Mouse (Mus musculus): ENCODE measurements at regions not wholly inside any gene's neighbourhood (a gene's known extent, or its start where the extent isn't known, plus 50 kb on each side); places are given as distances from the start of the nearest gene placed in this dataset.
"Not testable (repeated sequence)": the region's sequence is repeated elsewhere in the genome, so short reads cannot be mapped to it uniquely, and the experiment has no call there.

- H3K27ac ChIP-seq (replicated peaks) = no peak overlapping the region
- ATAC-seq (ENCODE audit: low read depth) = no peak
- no peaks in the 10 kb centered on the region for H3K36me3 ChIP-seq
- H3K9me3 ChIP-seq = no peaks in the 10 kb centered on the region
- no peaks in the 10 kb centered on the region for H3K27me3 ChIP-seq
- no peak overlapping the region for H3K4me2 ChIP-seq
- no peak overlapping the region for H3K4me3 ChIP-seq
- 93% methylated on average over 1 of the region's 1 CpGs for whole genome bisulfite sequencing
- H3K9ac ChIP-seq = no peak overlapping the region
- no peaks in the 10 kb centered on the region for H3K4me1 ChIP-seq (replicated peaks)
Observed at GRCm38 (mm10) chr19:19945247-19945646, 445.5 kb downstream of the Anxa1 start.

- Histone ChIP-seq H3K27ac (replicated peaks) (no peak overlapping the region), H3K4me2 (no peak overlapping the region), H3K36me3 (no peaks in the 10 kb centered on the region), H3K4me3 (no peak overlapping the region), H3K9me3 (no peaks in the 10 kb centered on the region), H3K4me1 (replicated peaks) (no peaks in the 10 kb centered on the region), H3K9ac (no peak overlapping the region), H3K27me3 (no peaks in the 10 kb centered on the region)
- peak; percentile 53; the same call in 1 of the 2 replicates for ATAC-seq (ENCODE audit: low read depth)
- WGBS = 23% methylated on average over 3 of the region's 3 CpGs
Observed at GRCm38 (mm10) chr19:19942697-19943096, 448.0 kb downstream of the Anxa1 start.

- no peaks in the 10 kb centered on the region for H3K27me3 ChIP-seq
- WGBS = 81% methylated on average over 2 of the region's 2 CpGs
- ATAC-seq (ENCODE audit: low read depth) = no peak
Observed at GRCm38 (mm10) chr19:19921109-19921508, 469.6 kb downstream of the Anxa1 start.

GRCm38 (mm10) chr19:19885933-19886710 lies 504.6 kb downstream of the Anxa1 start:
- H3K9ac ChIP-seq = no peak overlapping the region
- H3K9me3 ChIP-seq = no peaks in the 10 kb centered on the region
- H3K4me3 ChIP-seq = no peak overlapping the region
- WGBS = 77% methylated on average over 8 of the region's 8 CpGs
- H3K4me1 ChIP-seq (replicated peaks) = no peaks in the 10 kb centered on the region
- no peak for ATAC-seq (ENCODE audit: low read depth)
- no peak overlapping the region for H3K4me2 ChIP-seq
- H3K27ac ChIP-seq (replicated peaks) = no peak overlapping the region
- no peaks in the 10 kb centered on the region for H3K27me3 ChIP-seq
- no peaks in the 10 kb centered on the region for H3K36me3 ChIP-seq

More at GRCm38 (mm10) chr19:19921109-19921508, 469.6 kb downstream of the Anxa1 start:
- Histone ChIP-seq H3K4me2 (no peak overlapping the region), H3K36me3 (no peaks in the 10 kb centered on the region), H3K4me1 (replicated peaks) (no peaks in the 10 kb centered on the region), H3K4me3 (no peak overlapping the region), H3K27ac (replicated peaks) (no peak overlapping the region), H3K9ac (no peak overlapping the region), H3K9me3 (no peaks in the 10 kb centered on the region)

GRCm38 (mm10) chr19:19880895-19881294 lies 509.8 kb downstream of the Anxa1 start:
- Histone ChIP-seq H3K4me1 (replicated peaks) (no peaks in the 10 kb centered on the region), H3K4me3 (no peak overlapping the region), H3K9ac (no peak overlapping the region)

GRCm38 (mm10) chr19:19848152-19848551 lies 542.6 kb downstream of the Anxa1 start:
- Histone ChIP-seq H3K4me3 (no peak overlapping the region), H3K27me3 (no peaks in the 10 kb centered on the region), H3K9me3 (no peaks in the 10 kb centered on the region), H3K9ac (no peak overlapping the region), H3K4me1 (replicated peaks) (no peaks in the 10 kb centered on the region), H3K27ac (replicated peaks) (no peak overlapping the region), H3K4me2 (no peak overlapping the region), H3K36me3 (no peaks in the 10 kb centered on the region)
- no peak for ATAC-seq (ENCODE audit: low read depth)
- 83% methylated on average over 4 of the region's 4 CpGs for WGBS

More at GRCm38 (mm10) chr19:19880895-19881294, 509.8 kb downstream of the Anxa1 start:
- Histone ChIP-seq H3K27me3 (no peaks in the 10 kb centered on the region), H3K27ac (replicated peaks) (no peak overlapping the region), H3K9me3 (no peaks in the 10 kb centered on the region), H3K4me2 (no peak overlapping the region), H3K36me3 (no peaks in the 10 kb centered on the region)
- no peak for ATAC-seq (ENCODE audit: low read depth)

GRCm38 (mm10) chr19:19807992-19808391 lies 582.8 kb downstream of the Anxa1 start:
- no peak overlapping the region for H3K4me2 ChIP-seq
- H3K4me1 ChIP-seq (replicated peaks) = no peaks in the 10 kb centered on the region
- no peak overlapping the region for H3K9ac ChIP-seq
- 88% methylated on average over 1 of the region's 1 CpGs for WGBS
- H3K4me3 ChIP-seq = no peak overlapping the region
- no peaks in the 10 kb centered on the region for H3K36me3 ChIP-seq
- ATAC-seq (ENCODE audit: low read depth) = no peak
- H3K27ac ChIP-seq (replicated peaks) = no peak overlapping the region
- no peaks in the 10 kb centered on the region for H3K9me3 ChIP-seq
- no peaks in the 10 kb centered on the region for H3K27me3 ChIP-seq

- no peak for ATAC-seq (ENCODE audit: low read depth)
- H3K4me1 ChIP-seq (replicated peaks) = no peaks in the 10 kb centered on the region
- no peak overlapping the region for H3K9ac ChIP-seq
- H3K4me3 ChIP-seq = no peak overlapping the region
- no peaks in the 10 kb centered on the region for H3K27me3 ChIP-seq
- no peaks in the 10 kb centered on the region for H3K9me3 ChIP-seq
- no peaks in the 10 kb centered on the region for H3K36me3 ChIP-seq
- WGBS = 85% methylated on average over 2 of the region's 2 CpGs
- no peak overlapping the region for H3K4me2 ChIP-seq
- no peak overlapping the region for H3K27ac ChIP-seq (replicated peaks)
Observed at GRCm38 (mm10) chr19:19793835-19794234, 596.9 kb downstream of the Anxa1 start.

GRCm38 (mm10) chr19:19783507-19783906 lies 607.2 kb downstream of the Anxa1 start:
- H3K27me3 ChIP-seq = no peaks in the 10 kb centered on the region
- H3K36me3 ChIP-seq = no peaks in the 10 kb centered on the region
- H3K9me3 ChIP-seq = no peaks in the 10 kb centered on the region
- H3K4me1 ChIP-seq (replicated peaks) = no peaks in the 10 kb centered on the region
- H3K4me3 ChIP-seq = no peak overlapping the region
- no peak overlapping the region for H3K27ac ChIP-seq (replicated peaks)
- no peak for ATAC-seq (ENCODE audit: low read depth)
- no peak overlapping the region for H3K9ac ChIP-seq
- H3K4me2 ChIP-seq = no peak overlapping the region

GRCm38 (mm10) chr19:19777891-19778290 lies 612.9 kb downstream of the Anxa1 start:
- no peaks in the 10 kb centered on the region for H3K36me3 ChIP-seq
- WGBS = 66% methylated on average over 4 of the region's 4 CpGs
- ATAC-seq (ENCODE audit: low read depth) = no peak

GRCm38 (mm10) chr19:19770990-19771389 lies 619.8 kb downstream of the Anxa1 start:
- Histone ChIP-seq H3K27me3 (no peaks in the 10 kb centered on the region), H3K4me1 (replicated peaks) (no peaks in the 10 kb centered on the region), H3K27ac (replicated peaks) (no peak overlapping the region), H3K9ac (no peak overlapping the region), H3K9me3 (no peaks in the 10 kb centered on the region), H3K4me3 (no peak overlapping the region), H3K4me2 (no peak overlapping the region), H3K36me3 (no peaks in the 10 kb centered on the region)
- 45% methylated on average over 1 of the region's 1 CpGs for WGBS
- ATAC-seq (ENCODE audit: low read depth) = no peak

More at GRCm38 (mm10) chr19:19777891-19778290, 612.9 kb downstream of the Anxa1 start:
- Histone ChIP-seq H3K9ac (no peak overlapping the region), H3K4me3 (no peak overlapping the region), H3K27me3 (no peaks in the 10 kb centered on the region), H3K4me2 (no peak overlapping the region), H3K9me3 (no peaks in the 10 kb centered on the region), H3K4me1 (replicated peaks) (no peaks in the 10 kb centered on the region), H3K27ac (replicated peaks) (no peak overlapping the region)

GRCm38 (mm10) chr19:19750069-19750599 lies 639.1 kb upstream of the Rorb start:
- H3K9ac ChIP-seq; H3K9me3 ChIP-seq; H3K4me3 ChIP-seq; ATAC-seq (ENCODE audit: low read depth); H3K27me3 ChIP-seq; H3K4me2 ChIP-seq; H3K36me3 ChIP-seq; H3K27ac ChIP-seq (replicated peaks); H3K4me1 ChIP-seq (replicated peaks): not testable (repeated sequence)
- 91% methylated on average over 3 of the region's 3 CpGs for WGBS

All from neural tube, embryonic 13.5 days (tissue).